Mouse (Mus musculus): ENCODE data around the gene Crat. TPM values are rescaled to one million over a fixed set of nuclear protein-coding genes. Genes with fewer than 3 reads are reported as not detected.

Gene Crat
- polyA plus RNA-seq, 1 experiment from 2014 or later, result 74.5 TPM

DNA sequence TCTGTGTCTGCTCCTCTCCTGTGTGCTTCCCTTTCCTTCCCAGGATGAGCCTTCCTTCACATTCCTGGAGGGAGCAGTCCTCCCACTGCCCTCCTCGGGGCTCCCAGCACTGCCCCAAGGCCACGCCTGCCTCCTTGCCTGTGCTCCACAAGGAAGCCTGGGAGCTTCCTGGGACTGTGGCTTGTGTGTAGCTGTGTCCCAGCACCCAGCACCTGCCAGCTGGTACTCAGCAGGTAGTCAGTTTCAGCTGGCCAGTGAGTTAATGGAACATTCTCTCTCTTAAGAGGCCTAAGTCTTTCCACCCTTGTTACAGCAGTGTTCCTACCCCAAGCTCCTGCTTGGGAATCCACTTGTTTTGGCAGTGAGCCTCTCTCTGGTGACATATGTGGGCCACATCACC is 12.8 kb downstream of the Crat start:
- WGBS, result 66% methylated on average over 2 of the region's 2 CpGs
- ATAC-seq (ENCODE audit: extremely low read depth, insufficient number of reproducible peaks, low FRiP score, low TSS enrichment), result no peak
- Histone ChIP-seq H3K4me3 (no peak overlapping the region), H3K4me2 (no peak overlapping the region), H3K27ac (replicated peaks) (no peak overlapping the region), H3K36me3 (peaks cover 99% of the 10 kb centered on the region), H3K9me3 (no peaks in the 10 kb centered on the region), H3K9ac (no peak overlapping the region; the same call in 1 of the 2 replicates), H3K27me3 (replicated peaks) (no peaks in the 10 kb centered on the region), H3K4me1 (peaks cover 14% of the 10 kb centered on the region; the same call in 1 of the 2 replicates)

DNA sequence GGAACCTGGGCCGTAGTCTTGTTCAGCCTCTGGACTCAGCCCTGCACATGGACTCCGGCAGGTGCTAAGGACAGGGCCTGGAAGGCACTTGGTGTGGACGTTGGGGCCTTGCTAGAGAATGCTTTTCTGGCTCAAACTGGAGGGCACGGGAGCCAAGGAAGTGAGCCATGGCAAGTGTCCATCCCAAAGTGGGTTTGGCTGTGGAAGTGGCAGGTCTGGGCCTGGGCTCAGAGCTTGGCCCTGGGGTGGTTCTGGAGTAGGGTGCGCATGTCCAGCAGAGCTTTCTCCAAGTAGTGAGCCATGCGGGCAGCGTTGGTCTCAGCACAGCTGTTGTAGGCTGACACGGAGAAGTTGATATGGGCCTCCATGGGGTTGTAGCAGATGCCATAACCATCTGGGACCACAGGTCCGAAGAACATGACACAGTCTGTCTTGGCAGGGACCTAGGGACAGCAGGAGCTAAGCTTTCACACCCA is 13.2 kb downstream of the Crat start:
- Histone ChIP-seq H3K4me2 (no peak overlapping the region), H3K36me3 (peaks cover 99% of the 10 kb centered on the region), H3K9me3 (no peaks in the 10 kb centered on the region), H3K9ac (no peak overlapping the region), H3K4me1 (peaks cover 14% of the 10 kb centered on the region; the same call in 1 of the 2 replicates), H3K27ac (replicated peaks) (no peak overlapping the region), H3K4me3 (no peak overlapping the region), H3K27me3 (replicated peaks) (no peaks in the 10 kb centered on the region)
- 87% methylated on average over 9 of the region's 9 CpGs for WGBS
- ATAC-seq (ENCODE audit: extremely low read depth, insufficient number of reproducible peaks, low FRiP score, low TSS enrichment), result no peak

DNA sequence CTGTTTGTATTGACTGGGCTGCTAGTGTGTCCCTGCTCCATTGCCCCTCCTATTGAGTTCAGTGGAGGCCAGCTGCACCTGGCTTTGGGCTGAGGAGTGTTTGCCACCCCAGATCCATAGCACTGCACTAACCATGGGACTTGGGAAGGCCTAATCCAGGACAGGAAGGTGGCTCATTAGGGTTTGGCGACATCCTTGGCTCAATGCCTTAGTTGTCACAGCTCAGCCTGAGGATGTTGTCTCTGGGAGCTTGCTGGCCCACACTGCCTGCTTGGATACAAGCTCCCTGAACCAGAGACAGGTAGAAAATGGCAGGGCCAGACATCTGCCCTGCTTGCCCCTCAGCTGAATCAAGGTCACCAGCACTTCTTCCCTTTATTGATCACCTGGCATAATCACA is 14.0 kb downstream of the Crat start:
- Histone ChIP-seq H3K9ac (no peak overlapping the region), H3K9me3 (no peaks in the 10 kb centered on the region), H3K4me3 (no peak overlapping the region), H3K27me3 (replicated peaks) (no peaks in the 10 kb centered on the region), H3K36me3 (peaks cover 99% of the 10 kb centered on the region), H3K4me2 (no peak overlapping the region), H3K27ac (replicated peaks) (no peak overlapping the region), H3K4me1 (peaks cover 14% of the 10 kb centered on the region; the same call in 1 of the 2 replicates)
- WGBS, result 79% methylated on average over 1 of the region's 1 CpGs
- no peak for ATAC-seq (ENCODE audit: extremely low read depth, insufficient number of reproducible peaks, low FRiP score, low TSS enrichment)

DNA sequence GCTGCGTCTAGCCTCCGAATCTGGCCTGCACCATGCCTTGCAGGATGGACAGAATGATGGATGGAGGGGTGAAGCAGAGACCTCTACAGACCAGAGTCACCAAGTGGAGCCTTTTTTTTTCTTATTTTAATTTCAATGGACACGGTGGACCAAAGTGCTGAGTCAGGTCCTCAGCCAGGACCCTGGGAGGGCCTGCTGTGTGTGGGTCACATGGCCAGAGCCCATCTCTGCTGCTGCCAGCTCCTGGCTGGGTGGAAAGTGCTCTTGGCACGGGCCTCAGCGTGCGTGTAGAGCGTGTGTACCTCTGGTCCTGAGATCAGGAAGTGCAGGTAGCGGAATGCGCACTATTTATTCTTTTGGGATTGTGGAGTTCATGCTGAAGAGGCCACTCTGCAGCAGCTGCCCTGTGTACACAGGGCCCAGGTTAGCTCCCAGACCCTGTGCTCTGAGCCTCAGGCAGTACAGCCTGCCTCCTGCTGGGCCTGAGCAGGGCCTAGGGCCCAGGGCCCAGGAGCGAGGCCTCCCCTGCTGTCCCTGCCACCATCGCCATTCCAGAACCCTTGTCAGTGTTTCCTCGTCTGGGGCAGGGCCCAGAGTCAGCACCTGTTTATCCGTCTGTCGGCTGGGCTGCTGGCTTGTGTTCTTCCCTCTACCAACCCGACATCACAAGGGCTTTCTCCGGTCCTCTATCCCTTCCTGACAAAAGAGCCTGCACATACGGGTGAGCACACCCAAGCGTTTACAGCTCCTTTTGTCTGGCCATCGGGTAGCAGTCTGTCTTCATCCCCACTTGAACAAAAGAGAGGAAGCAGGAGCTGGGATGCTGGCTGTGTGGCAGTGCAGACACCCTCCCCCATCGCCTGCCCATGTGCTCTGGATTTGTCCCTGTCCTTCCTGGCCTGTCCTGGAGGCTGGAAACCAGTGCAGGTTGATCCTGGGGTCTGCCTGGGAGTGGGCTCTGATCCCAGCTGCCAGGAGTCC is 16.1 kb downstream of the Crat start:
- no peak for ATAC-seq (ENCODE audit: extremely low read depth, insufficient number of reproducible peaks, low FRiP score, low TSS enrichment)
- H3K27me3 ChIP-seq (replicated peaks), result no peaks in the 10 kb centered on the region
- no peak overlapping the region for H3K4me2 ChIP-seq
- peaks cover 18% of the 10 kb centered on the region; the same call in 1 of the 2 replicates for H3K4me1 ChIP-seq
- peaks cover 88% of the 10 kb centered on the region for H3K36me3 ChIP-seq
- peak overlapping the region; percentile 62 for H3K27ac ChIP-seq (replicated peaks)
- 65% methylated on average over 20 of the region's 20 CpGs for WGBS
- peak overlapping the region; percentile 52; the same call in 1 of the 2 replicates for H3K9ac ChIP-seq
- H3K9me3 ChIP-seq, result no peaks in the 10 kb centered on the region
- no peak overlapping the region for H3K4me3 ChIP-seq

DNA sequence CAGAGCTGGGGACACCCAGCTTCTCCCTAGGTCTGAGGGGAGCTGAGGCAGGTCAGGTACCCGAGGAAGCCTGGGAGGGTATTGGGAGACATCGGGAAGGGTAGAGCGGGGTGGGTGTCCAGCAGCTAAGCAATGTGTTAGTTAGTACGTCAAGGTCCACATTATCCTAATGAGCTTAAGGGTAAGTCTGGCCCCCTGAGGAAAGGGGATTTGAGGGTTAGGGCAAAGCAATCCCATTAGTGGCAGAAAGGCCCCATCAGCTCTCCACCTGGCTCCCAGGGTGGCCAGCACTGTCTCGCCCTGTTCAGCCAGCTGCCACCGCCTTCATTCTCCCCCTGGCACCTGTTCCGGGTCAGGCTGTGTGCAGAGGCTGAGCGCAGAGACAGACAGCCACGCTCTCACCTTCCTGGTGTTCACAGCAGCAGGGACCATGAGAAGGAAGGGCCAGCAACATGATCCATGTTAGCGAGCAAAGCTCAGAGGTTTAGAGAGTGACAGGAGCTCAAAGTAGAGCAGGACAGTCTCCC is 17.6 kb downstream of the Crat start:
- no peak overlapping the region for H3K9ac ChIP-seq
- H3K27ac ChIP-seq (replicated peaks), result no peak overlapping the region
- H3K36me3 ChIP-seq, result peaks cover 80% of the 10 kb centered on the region
- H3K9me3 ChIP-seq, result no peaks in the 10 kb centered on the region
- 82% methylated on average over 10 of the region's 10 CpGs for WGBS
- ATAC-seq (ENCODE audit: extremely low read depth, insufficient number of reproducible peaks, low FRiP score, low TSS enrichment), result no peak
- H3K27me3 ChIP-seq (replicated peaks), result no peaks in the 10 kb centered on the region
- H3K4me1 ChIP-seq, result peaks cover 32% of the 10 kb centered on the region
- no peak overlapping the region for H3K4me2 ChIP-seq
- no peak overlapping the region for H3K4me3 ChIP-seq

DNA sequence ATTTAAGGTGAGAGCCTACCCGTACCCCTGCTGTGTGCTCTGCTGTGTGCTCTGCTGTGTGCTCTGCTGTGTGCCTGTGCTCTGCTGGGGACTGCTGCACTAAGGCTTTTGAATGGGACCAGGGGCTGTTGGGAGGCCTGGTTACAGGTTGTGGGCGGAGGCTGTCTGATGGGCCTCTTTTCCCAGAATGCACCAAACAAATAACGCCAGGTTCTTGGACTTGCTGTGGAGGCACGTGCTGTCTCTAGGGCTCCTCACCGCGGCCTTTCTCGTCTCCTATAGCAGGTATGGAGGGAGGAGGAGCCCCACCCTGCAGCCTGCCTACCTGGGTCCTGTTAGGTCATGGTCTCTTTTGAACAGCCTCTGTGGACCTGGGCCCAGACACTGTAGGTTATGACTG is 19.4 kb downstream of the Crat start:
- no peaks in the 10 kb centered on the region for H3K9me3 ChIP-seq

DNA sequence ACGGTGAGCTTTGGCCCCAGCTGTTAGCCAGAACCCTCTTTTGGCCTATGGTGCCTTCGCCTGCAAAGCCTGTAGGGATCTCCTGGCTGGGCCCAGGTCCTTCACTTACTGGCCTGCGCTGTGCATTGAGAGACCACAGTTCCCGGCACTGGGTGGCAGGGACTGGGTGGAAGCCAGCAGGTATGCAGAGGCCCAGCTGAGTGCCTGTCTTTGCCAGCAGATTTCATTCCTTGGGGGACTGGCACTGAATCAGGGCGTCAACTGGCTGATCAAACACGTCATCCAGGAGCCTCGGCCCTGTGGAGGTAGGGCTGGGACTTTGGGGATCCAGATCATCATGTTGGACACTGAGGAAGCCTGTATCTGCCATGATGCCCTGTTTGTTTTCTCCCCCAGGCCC is 19.9 kb downstream of the Crat start:
- Histone ChIP-seq H3K36me3 (peaks cover 57% of the 10 kb centered on the region), H3K4me1 (peaks cover 39% of the 10 kb centered on the region), H3K4me2 (no peak overlapping the region)

More for the DNA sequence above, 19.4 kb downstream of the Crat start:
- Histone ChIP-seq H3K27me3 (replicated peaks) (no peaks in the 10 kb centered on the region), H3K4me2 (no peak overlapping the region), H3K27ac (replicated peaks) (no peak overlapping the region), H3K4me3 (no peak overlapping the region), H3K36me3 (peaks cover 62% of the 10 kb centered on the region), H3K4me1 (peaks cover 39% of the 10 kb centered on the region), H3K9ac (no peak overlapping the region)
- 88% methylated on average over 7 of the region's 7 CpGs for WGBS
- no peak for ATAC-seq (ENCODE audit: extremely low read depth, insufficient number of reproducible peaks, low FRiP score, low TSS enrichment)

DNA sequence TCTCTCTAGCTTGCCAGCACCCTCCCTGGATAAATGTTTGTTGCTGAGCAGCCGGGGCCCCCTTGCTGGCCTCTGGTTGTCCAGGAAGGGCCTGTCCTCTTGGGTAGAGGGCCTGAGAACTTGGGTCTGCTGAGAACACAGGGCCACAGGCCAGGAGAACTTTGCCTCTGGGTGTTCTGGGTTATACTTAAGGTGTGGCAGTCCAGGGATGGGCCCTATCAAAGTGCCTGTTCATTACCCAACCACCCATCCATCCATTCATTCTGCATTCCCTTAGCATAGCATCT is 22.3 kb downstream of the Crat start:
- peaks cover 34% of the 10 kb centered on the region for H3K36me3 ChIP-seq
- peak overlapping the region; percentile 92 for H3K27ac ChIP-seq (replicated peaks)
- H3K9me3 ChIP-seq, result no peaks in the 10 kb centered on the region
- H3K4me2 ChIP-seq, result peak overlapping the region; percentile 92
- 30% methylated on average over 1 of the region's 1 CpGs for WGBS
- no peaks in the 10 kb centered on the region for H3K27me3 ChIP-seq (replicated peaks)
- no peak for ATAC-seq (ENCODE audit: extremely low read depth, insufficient number of reproducible peaks, low FRiP score, low TSS enrichment)
- H3K4me3 ChIP-seq, result peak overlapping the region; percentile 84
- peaks cover 25% of the 10 kb centered on the region for H3K4me1 ChIP-seq
- peak overlapping the region; percentile 88 for H3K9ac ChIP-seq

More for the DNA sequence above, 19.9 kb downstream of the Crat start:
- Histone ChIP-seq H3K9ac (no peak overlapping the region), H3K9me3 (no peaks in the 10 kb centered on the region), H3K4me3 (no peak overlapping the region), H3K27me3 (replicated peaks) (no peaks in the 10 kb centered on the region), H3K27ac (replicated peaks) (no peak overlapping the region)
- no peak for ATAC-seq (ENCODE audit: extremely low read depth, insufficient number of reproducible peaks, low FRiP score, low TSS enrichment)
- WGBS, result 86% methylated on average over 7 of the region's 7 CpGs

DNA sequence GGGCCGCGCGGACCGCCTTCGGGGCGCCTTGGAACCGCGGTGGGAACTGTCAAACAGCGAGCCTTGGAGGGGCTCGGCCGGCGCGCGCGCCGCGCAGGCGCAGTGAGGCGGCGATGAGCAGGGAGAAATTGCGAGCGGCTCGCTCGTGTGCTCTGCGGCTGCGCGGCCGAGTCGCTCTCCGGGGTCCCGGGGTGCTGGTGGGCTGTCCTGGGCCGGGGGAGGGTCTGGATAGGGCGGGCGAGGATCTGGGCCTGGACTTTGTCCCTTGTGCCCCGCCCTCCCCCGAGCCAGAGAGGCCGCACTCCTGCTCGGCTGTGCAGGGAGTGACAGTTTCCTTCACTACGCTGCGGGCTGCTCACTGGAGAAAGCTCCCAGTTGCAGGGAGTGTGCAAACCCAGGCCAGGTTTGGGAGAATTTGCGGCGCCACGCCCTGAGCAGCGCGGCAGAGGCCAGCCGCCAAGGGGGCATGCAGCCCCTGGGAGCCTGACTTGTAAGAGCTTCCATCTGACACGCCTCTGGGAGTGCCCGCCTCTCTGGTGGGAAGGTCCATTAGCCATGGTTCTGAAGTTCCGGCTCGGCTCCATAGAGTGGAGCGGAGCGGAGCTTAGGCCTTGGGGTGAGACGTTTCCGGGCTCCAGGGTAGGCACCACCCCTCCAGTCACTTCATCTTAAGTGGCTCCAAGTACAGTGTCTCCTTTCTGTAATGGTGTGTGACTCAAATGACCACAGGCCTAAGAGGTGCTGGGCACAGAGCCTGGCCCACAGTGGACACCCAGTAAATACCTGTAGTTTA is 22.8 kb downstream of the Crat start:
- Histone ChIP-seq H3K4me1 (peaks cover 25% of the 10 kb centered on the region), H3K27me3 (replicated peaks) (no peaks in the 10 kb centered on the region), H3K4me3 (peak overlapping the region; percentile 84), H3K9me3 (no peaks in the 10 kb centered on the region), H3K36me3 (peaks cover 28% of the 10 kb centered on the region), H3K4me2 (peak overlapping the region; percentile 92), H3K27ac (replicated peaks) (peak overlapping the region; percentile 92), H3K9ac (peak overlapping the region; percentile 88)
- under 1% methylated on average over 37 of the region's 54 CpGs for WGBS
- ATAC-seq (ENCODE audit: extremely low read depth, insufficient number of reproducible peaks, low FRiP score, low TSS enrichment), result peak; percentile 69

DNA sequence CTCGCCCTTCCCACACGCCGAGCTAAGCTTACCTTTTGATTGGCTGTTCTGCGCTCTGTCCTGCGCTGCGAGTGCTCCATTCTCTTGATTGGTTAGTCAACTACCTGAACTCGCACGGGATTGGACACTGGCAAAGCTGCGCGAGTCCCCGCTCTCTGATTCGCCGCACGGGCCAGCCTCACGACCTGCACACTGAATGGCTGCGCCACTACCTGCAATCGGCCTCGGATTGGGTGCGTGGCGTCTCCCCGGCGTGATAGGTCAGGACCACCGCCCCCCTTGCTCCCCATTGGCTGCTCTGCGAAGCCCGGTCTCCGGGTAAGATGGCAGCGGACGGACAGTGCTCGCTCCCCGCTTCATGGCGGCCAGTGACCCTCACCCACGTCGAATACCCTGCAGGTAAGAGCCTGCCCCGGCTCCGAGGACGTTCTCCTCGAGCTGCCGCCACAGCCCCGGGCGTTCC is 23.5 kb downstream of the Crat start, which contains the start of gene Dolpp1:
Gene Dolpp1, plus strand, starts transcription at position 141 of the 463 bp plus-strand sequence.
- Histone ChIP-seq H3K9ac (peak within 1 kb of the TSS; percentile 88), H3K27ac (replicated peaks) (peak within 1 kb of the TSS; percentile 92), H3K4me3 (peak within 1 kb of the TSS; percentile 84), H3K9me3 (no peaks in the 10 kb centered on the region), H3K36me3 (peaks cover 22% of the 10 kb centered on the region), H3K4me1 (peaks cover 25% of the 10 kb centered on the region), H3K4me2 (peak within 1 kb of the TSS; percentile 92), H3K27me3 (replicated peaks) (no peaks in the 10 kb centered on the region)
- ATAC-seq (ENCODE audit: extremely low read depth, insufficient number of reproducible peaks, low FRiP score, low TSS enrichment), result peak; percentile 96
- WGBS, result under 1% methylated on average over 40 of the region's 40 CpGs

DNA sequence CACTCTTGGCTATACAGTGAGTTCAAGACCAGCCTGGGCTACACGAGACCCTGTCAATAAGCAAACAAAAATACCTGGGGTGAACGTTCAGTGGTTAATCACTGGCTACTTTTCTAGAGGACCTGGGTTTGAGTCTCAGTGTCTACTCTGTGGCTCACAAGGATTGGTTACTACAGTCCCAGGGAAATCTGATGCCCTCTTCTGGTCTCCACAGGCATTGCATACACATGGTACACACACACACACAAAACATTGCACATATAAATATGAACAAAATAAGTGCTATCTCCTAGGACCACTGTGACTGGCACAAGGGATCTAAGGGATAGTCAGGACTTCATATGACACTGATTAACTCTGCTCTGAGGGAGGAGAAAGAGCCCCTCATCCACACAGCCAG is 26.6 kb downstream of the Crat start:
- peaks cover 16% of the 10 kb centered on the region for H3K4me1 ChIP-seq
- no peak overlapping the region for H3K27ac ChIP-seq (replicated peaks)
- 92% methylated on average over 2 of the region's 2 CpGs for WGBS
- no peak overlapping the region for H3K4me2 ChIP-seq
- no peak overlapping the region for H3K4me3 ChIP-seq
- ATAC-seq (ENCODE audit: extremely low read depth, insufficient number of reproducible peaks, low FRiP score, low TSS enrichment), result no peak
- H3K27me3 ChIP-seq (replicated peaks), result no peaks in the 10 kb centered on the region
- H3K9me3 ChIP-seq, result no peaks in the 10 kb centered on the region
- H3K9ac ChIP-seq, result no peak overlapping the region
- peaks cover 23% of the 10 kb centered on the region for H3K36me3 ChIP-seq
